ENCODE assay signal across 30 mouse cellular contexts in the genomic region with DNA sequence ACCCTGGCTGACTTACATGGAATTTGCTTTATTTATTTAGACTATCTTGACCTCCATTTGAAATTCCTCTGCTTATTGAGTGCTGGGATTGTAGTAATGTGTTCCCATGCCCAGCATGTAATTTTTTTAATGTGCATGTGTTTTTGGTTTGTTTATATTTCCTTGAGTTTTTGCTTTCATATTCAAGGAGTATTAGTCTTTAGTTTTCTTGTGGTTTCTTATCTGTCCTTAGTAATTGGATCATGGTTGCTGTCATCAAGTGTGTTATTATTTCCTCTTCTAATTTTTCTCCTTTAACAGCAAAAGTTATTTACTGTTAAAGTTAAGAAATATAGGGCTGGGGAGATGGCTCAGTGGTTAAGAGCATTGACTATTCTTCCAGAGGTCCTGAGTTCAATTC.
"Had no signal": no experiment of that assay in that cellular context is flagged by ENCODE, and none has a peak within 500 bp of the region (broad histone marks: within the 10 kb centered on the region; RNA-seq: fewer than 3 reads in every experiment).

No protein-coding gene starts in this region.

- H3K9ac ChIP-seq: limb, embryonic 12.5 days; limb, embryonic 13.5 days; limb, embryonic 15.5 days; liver, embryonic 12.5 days; liver, embryonic 13.5 days; liver, embryonic 14.5 days; liver, embryonic 15.5 days; liver, postnatal 0 days; lung, embryonic 15.5 days; midbrain, embryonic 12.5 days; midbrain, embryonic 13.5 days; midbrain, embryonic 15.5 days had no signal

- H3K4me2 ChIP-seq: limb, embryonic 12.5 days; limb, embryonic 13.5 days; limb, embryonic 15.5 days; liver, embryonic 11.5 days; liver, embryonic 12.5 days; liver, embryonic 13.5 days; liver, embryonic 15.5 days; lung, embryonic 15.5 days; midbrain, embryonic 11.5 days; midbrain, embryonic 12.5 days; midbrain, embryonic 13.5 days; midbrain, embryonic 15.5 days had no signal

- ATAC-seq: liver, embryonic 12.5 days; liver, postnatal 0 days; lung, postnatal 0 days; midbrain, embryonic 13.5 days; midbrain, embryonic 15.5 days; midbrain, embryonic 16.5 days had no signal

- DNase-seq: left cerebral cortex, postnatal 4 days; liver; liver, embryonic 13.5 days; liver, postnatal 0 days; lung, adult 18-20 months; lung, postnatal 10 days; lung, postnatal 14 days; lung, postnatal 36 days; lung, postnatal 4 days; midbrain, embryonic 14.5 days had no signal

- H3K36me3 ChIP-seq: limb, embryonic 12.5 days; limb, embryonic 15.5 days; lung, embryonic 15.5 days; midbrain, embryonic 12.5 days; midbrain, embryonic 13.5 days; midbrain, embryonic 15.5 days had no signal

- H3K4me1 ChIP-seq: limb, embryonic 10.5 days; limb, embryonic 12.5 days; limb, embryonic 13.5 days; limb, embryonic 15.5 days; lung, embryonic 15.5 days; midbrain, embryonic 10.5 days; midbrain, embryonic 12.5 days; midbrain, embryonic 13.5 days; midbrain, embryonic 15.5 days had no signal

- H3K4me3 ChIP-seq: left cerebral cortex, adult 2 months; limb, embryonic 10.5 days; limb, embryonic 12.5 days; limb, embryonic 13.5 days; limb, embryonic 15.5 days; liver, embryonic 12.5 days; liver, embryonic 13.5 days; liver, embryonic 15.5 days; lung, embryonic 15.5 days; megakaryocyte, embryonic 14.5 days; midbrain, embryonic 10.5 days; midbrain, embryonic 12.5 days; midbrain, embryonic 13.5 days; midbrain, embryonic 15.5 days; myocyte had no signal

- H3K9me3 ChIP-seq: limb, embryonic 10.5 days; limb, embryonic 15.5 days; liver, embryonic 12.5 days; liver, embryonic 15.5 days; lung, embryonic 15.5 days; megakaryocyte, embryonic 14.5 days; midbrain, embryonic 10.5 days; midbrain, embryonic 15.5 days had no signal

- H3K27ac ChIP-seq: left cerebral cortex, adult 2 months; limb, embryonic 10.5 days; limb, embryonic 12.5 days; limb, embryonic 13.5 days; limb, embryonic 15.5 days; liver, embryonic 12.5 days; liver, embryonic 13.5 days; liver, embryonic 14.5 days; liver, embryonic 15.5 days; lung, embryonic 15.5 days; macrophage; midbrain, embryonic 10.5 days; midbrain, embryonic 12.5 days; midbrain, embryonic 13.5 days; midbrain, embryonic 15.5 days had no signal

- H3K27me3 ChIP-seq: limb, embryonic 12.5 days; limb, embryonic 13.5 days; limb, embryonic 15.5 days; liver, embryonic 12.5 days; liver, embryonic 13.5 days; liver, embryonic 15.5 days; lung, embryonic 15.5 days; megakaryocyte, embryonic 14.5 days; midbrain, embryonic 12.5 days; midbrain, embryonic 13.5 days; midbrain, embryonic 15.5 days had no signal
